Mouse (Mus musculus): ENCODE results near the gene Gm49416. TPM values are rescaled to one million over a fixed set of nuclear protein-coding genes. Genes with fewer than 3 reads are reported as not detected.
A peak's percentile ranks its signal among the peaks of the same experiment; 100 is the strongest.

Gene Gm49416
- polyA plus RNA-seq, 1 experiment from 2014 or later: not detected

- no peaks in the 10 kb centered on the region for H3K9me3 ChIP-seq
- peak overlapping the region; percentile 17; the same call in 1 of the 2 replicates for H3K27ac ChIP-seq
- ATAC-seq (ENCODE audit: insufficient number of reproducible peaks, insufficient read depth, low FRiP score, low TSS enrichment, low read depth): no peak
- peak overlapping the region; percentile 82 for H3K4me2 ChIP-seq
- H3K4me1 ChIP-seq (replicated peaks): peaks cover 15% of the 10 kb centered on the region
- H3K27me3 ChIP-seq: no peaks in the 10 kb centered on the region
- 0 out of 2 replicates have a peak overlapping the region, but pooled peaks have one; percentile 7 for H3K4me3 ChIP-seq (replicated peaks)
- 77% methylated on average over 9 of the region's 9 CpGs for WGBS
- H3K36me3 ChIP-seq: peaks cover 39% of the 10 kb centered on the region
- H3K9ac ChIP-seq (replicated peaks): no peak overlapping the region
Observed at GRCm38 (mm10) chr19:8921741-8922140, 33.0 kb downstream of the Gm49416 start.

GRCm38 (mm10) chr19:8926766-8927165 lies 38.0 kb downstream of the Gm49416 start:
- Histone ChIP-seq H3K9ac (replicated peaks) (no peak overlapping the region), H3K27me3 (no peaks in the 10 kb centered on the region), H3K9me3 (no peaks in the 10 kb centered on the region), H3K4me2 (no peak overlapping the region), H3K36me3 (peaks cover 51% of the 10 kb centered on the region), H3K27ac (no peak overlapping the region), H3K4me1 (replicated peaks) (peaks cover 18% of the 10 kb centered on the region), H3K4me3 (replicated peaks) (no peak overlapping the region)
- 94% methylated on average over 2 of the region's 2 CpGs for WGBS
- no peak for ATAC-seq (ENCODE audit: insufficient number of reproducible peaks, insufficient read depth, low FRiP score, low TSS enrichment, low read depth)

- Histone ChIP-seq H3K9me3 (no peaks in the 10 kb centered on the region), H3K4me3 (replicated peaks) (no peak overlapping the region), H3K36me3 (peaks cover 47% of the 10 kb centered on the region), H3K27ac (no peak overlapping the region), H3K4me1 (replicated peaks) (peaks cover 17% of the 10 kb centered on the region), H3K4me2 (no peak overlapping the region), H3K9ac (replicated peaks) (no peak overlapping the region), H3K27me3 (no peaks in the 10 kb centered on the region)
- ATAC-seq (ENCODE audit: insufficient number of reproducible peaks, insufficient read depth, low FRiP score, low TSS enrichment, low read depth): no peak
- 89% methylated on average over 12 of the region's 12 CpGs for WGBS
Observed at GRCm38 (mm10) chr19:8927891-8928525, 39.3 kb downstream of the Gm49416 start.

GRCm38 (mm10) chr19:8928689-8929223 lies 40.0 kb downstream of the Gm49416 start:
- peak; percentile 37 for ATAC-seq (ENCODE audit: insufficient number of reproducible peaks, insufficient read depth, low FRiP score, low TSS enrichment, low read depth)
- H3K9ac ChIP-seq (replicated peaks): peak overlapping the region; percentile 87; the same call in 1 of the 2 replicates
- H3K27ac ChIP-seq: peak overlapping the region; percentile 83; the same call in 1 of the 2 replicates
- H3K4me2 ChIP-seq: peak overlapping the region; percentile 73
- peaks cover 17% of the 10 kb centered on the region for H3K4me1 ChIP-seq (replicated peaks)
- peaks cover 47% of the 10 kb centered on the region for H3K36me3 ChIP-seq
- H3K4me3 ChIP-seq (replicated peaks): peak overlapping the region; percentile 80
- no peaks in the 10 kb centered on the region for H3K9me3 ChIP-seq
- H3K27me3 ChIP-seq: no peaks in the 10 kb centered on the region
- 16% methylated on average over 16 of the region's 16 CpGs for WGBS

- Histone ChIP-seq H3K9ac (replicated peaks) (peak within 1 kb of the TSS; percentile 87), H3K4me2 (peak within 1 kb of the TSS; percentile 73), H3K27me3 (no peaks in the 10 kb centered on the region), H3K27ac (peak within 1 kb of the TSS; percentile 83), H3K36me3 (peaks cover 52% of the 10 kb centered on the region), H3K9me3 (no peaks in the 10 kb centered on the region), H3K4me1 (replicated peaks) (peaks cover 17% of the 10 kb centered on the region), H3K4me3 (replicated peaks) (peak within 1 kb of the TSS; percentile 80)
- WGBS: 1% methylated on average over 58 of the region's 74 CpGs
- peak; percentile 67 for ATAC-seq (ENCODE audit: insufficient number of reproducible peaks, insufficient read depth, low FRiP score, low TSS enrichment, low read depth)
Observed at GRCm38 (mm10) chr19:8929224-8930088, 40.7 kb downstream of the Gm49416 start, which contains the start of the genes Rom1 and Eml3. Rom1 (minus strand) TSS chr19:8929356. Eml3 (plus strand) TSS chr19:8929552.

- Histone ChIP-seq H3K9ac (replicated peaks) (peak overlapping the region; percentile 87), H3K4me1 (replicated peaks) (peaks cover 17% of the 10 kb centered on the region), H3K4me3 (replicated peaks) (peak overlapping the region; percentile 80), H3K36me3 (peaks cover 58% of the 10 kb centered on the region), H3K9me3 (no peaks in the 10 kb centered on the region), H3K27me3 (no peaks in the 10 kb centered on the region), H3K4me2 (peak overlapping the region; percentile 73), H3K27ac (peak overlapping the region; percentile 83)
- 8% methylated on average over 11 of the region's 11 CpGs for WGBS
- no peak; the same call in 1 of the 2 replicates for ATAC-seq (ENCODE audit: insufficient number of reproducible peaks, insufficient read depth, low FRiP score, low TSS enrichment, low read depth)
Observed at GRCm38 (mm10) chr19:8930117-8930516, 41.4 kb downstream of the Gm49416 start.

GRCm38 (mm10) chr19:8930771-8931170 lies 42.0 kb downstream of the Gm49416 start:
- H3K27ac ChIP-seq: no peak overlapping the region
- no peak for ATAC-seq (ENCODE audit: insufficient number of reproducible peaks, insufficient read depth, low FRiP score, low TSS enrichment, low read depth)
- no peaks in the 10 kb centered on the region for H3K9me3 ChIP-seq
- H3K4me2 ChIP-seq: peak overlapping the region; percentile 73
- H3K36me3 ChIP-seq: peaks cover 58% of the 10 kb centered on the region
- H3K27me3 ChIP-seq: no peaks in the 10 kb centered on the region
- H3K9ac ChIP-seq (replicated peaks): peak overlapping the region; percentile 87
- WGBS: 78% methylated on average over 7 of the region's 7 CpGs
- H3K4me1 ChIP-seq (replicated peaks): peaks cover 17% of the 10 kb centered on the region
- peak overlapping the region; percentile 80 for H3K4me3 ChIP-seq (replicated peaks)

- Histone ChIP-seq H3K4me2 (no peak overlapping the region), H3K27ac (no peak overlapping the region), H3K9ac (replicated peaks) (no peak overlapping the region), H3K4me3 (replicated peaks) (no peak overlapping the region), H3K4me1 (replicated peaks) (peaks cover 10% of the 10 kb centered on the region), H3K9me3 (no peaks in the 10 kb centered on the region), H3K36me3 (peaks cover 77% of the 10 kb centered on the region), H3K27me3 (no peaks in the 10 kb centered on the region)
- WGBS: 80% methylated on average over 2 of the region's 2 CpGs
- no peak for ATAC-seq (ENCODE audit: insufficient number of reproducible peaks, insufficient read depth, low FRiP score, low TSS enrichment, low read depth)
Observed at GRCm38 (mm10) chr19:8936736-8937135, 48.0 kb downstream of the Gm49416 start.

- Histone ChIP-seq H3K27me3 (no peaks in the 10 kb centered on the region), H3K4me1 (replicated peaks) (peaks cover 34% of the 10 kb centered on the region), H3K4me3 (replicated peaks) (peak overlapping the region; percentile 74), H3K9me3 (no peaks in the 10 kb centered on the region), H3K9ac (replicated peaks) (peak overlapping the region; percentile 98; the same call in 1 of the 2 replicates), H3K36me3 (peaks cover 71% of the 10 kb centered on the region), H3K4me2 (peak overlapping the region; percentile 66), H3K27ac (peak overlapping the region; percentile 99)
- 77% methylated on average over 15 of the region's 15 CpGs for WGBS
- no peak for ATAC-seq (ENCODE audit: insufficient number of reproducible peaks, insufficient read depth, low FRiP score, low TSS enrichment, low read depth)
Observed at GRCm38 (mm10) chr19:8940526-8941133, 51.9 kb downstream of the Gm49416 start.

GRCm38 (mm10) chr19:8941136-8941514 lies 52.4 kb downstream of the Gm49416 start:
- H3K27ac ChIP-seq: peak overlapping the region; percentile 99
- peaks cover 71% of the 10 kb centered on the region for H3K36me3 ChIP-seq
- peak; percentile 23 for ATAC-seq (ENCODE audit: insufficient number of reproducible peaks, insufficient read depth, low FRiP score, low TSS enrichment, low read depth)

More at GRCm38 (mm10) chr19:8941136-8941514, 52.4 kb downstream of the Gm49416 start:
- Histone ChIP-seq H3K9me3 (no peaks in the 10 kb centered on the region), H3K4me1 (replicated peaks) (peaks cover 34% of the 10 kb centered on the region), H3K9ac (replicated peaks) (peak overlapping the region; percentile 98), H3K27me3 (no peaks in the 10 kb centered on the region), H3K4me3 (replicated peaks) (peak overlapping the region; percentile 74), H3K4me2 (peak overlapping the region; percentile 66)
- WGBS: 31% methylated on average over 10 of the region's 10 CpGs

Measured in limb, embryonic 12.5 days (tissue).